ENCODE assay signal across 8 mouse cellular contexts in the genomic region with DNA sequence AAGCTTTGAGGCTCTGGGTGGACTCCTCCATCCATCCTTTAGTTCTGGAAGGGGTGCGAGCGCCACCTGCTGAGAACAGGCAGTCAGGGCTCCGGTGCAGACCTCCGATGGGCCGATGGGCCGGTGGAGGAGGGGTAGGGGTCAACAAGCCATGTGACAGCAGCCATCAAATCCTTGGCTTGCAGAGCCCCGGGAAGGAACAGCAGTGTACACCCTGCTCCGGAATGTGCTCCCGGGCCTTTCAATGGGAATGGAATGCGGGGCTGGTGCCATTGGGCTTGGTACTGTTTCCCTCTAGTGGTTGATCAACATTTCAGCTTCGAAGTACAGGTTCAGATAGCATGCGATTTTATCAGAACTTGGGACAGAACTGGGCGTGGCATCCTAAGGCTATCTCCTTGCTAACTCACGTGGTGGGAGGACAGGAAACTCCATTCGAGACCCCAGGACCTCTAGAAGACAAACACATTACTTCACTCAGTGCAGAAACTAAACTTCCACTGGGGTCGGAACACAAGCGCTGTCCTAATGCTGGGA.
A peak's percentile ranks its signal among the peaks of the same experiment; 100 is the strongest.
DNase-seq lines count a peak whose midpoint lies in the region; ATAC-seq and TF ChIP-seq lines count a peak whose summit lies in the region.

No protein-coding gene starts in this region.

- H3K9ac ChIP-seq in ES-Bruce4 (ENCODE audit: low read depth, poor library complexity, severe bottlenecking) = no peak overlapping the region
- H3K9ac ChIP-seq in forebrain, embryonic 15.5 days (replicated peaks) = peak overlapping the region; percentile 48; the same call in 1 of the 2 replicates

- no peaks in the 10 kb centered on the region for H3K36me3 ChIP-seq in ES-Bruce4 (ENCODE audit: control insufficient read depth, insufficient read depth, low read length, poor library complexity, severe bottlenecking)
- H3K36me3 ChIP-seq in forebrain, embryonic 15.5 days = no peaks in the 10 kb centered on the region
- H3K36me3 ChIP-seq in thymus, adult 2 months (ENCODE audit: control insufficient read depth, insufficient read depth, low read length) = no peaks in the 10 kb centered on the region

- peak overlapping the region; percentile 18; the same call in 1 of the 2 replicates for H3K27ac ChIP-seq in ES-Bruce4 (ENCODE audit: insufficient read depth, low read length)
- no peak overlapping the region for H3K27ac ChIP-seq in forebrain, embryonic 15.5 days (replicated peaks)
- no peak overlapping the region for H3K27ac ChIP-seq in thymus, adult 2 months (ENCODE audit: control insufficient read depth, insufficient read depth, low read length)

- peak overlapping the region; percentile 72 for H3K4me2 ChIP-seq in forebrain, embryonic 15.5 days (replicated peaks)

- peak; percentile 76 for TF ChIP-seq CTCF in ES-Bruce4 (IDR thresholded peaks at IDR 0.05; ENCODE audit: low read depth, low read length)
- TF ChIP-seq CTCF in thymus, adult 2 months (IDR thresholded peaks at IDR 0.05; ENCODE audit: borderline replicate concordance, control insufficient read depth, extremely low read depth, insufficient read depth, low read length, poor library complexity) = peak; percentile 78; the same call in 1 of the 2 replicates

- no peaks in the 10 kb centered on the region for H3K4me1 ChIP-seq in ES-Bruce4 (ENCODE audit: control insufficient read depth, insufficient read depth, low read length)
- peaks cover 7% of the 10 kb centered on the region for H3K4me1 ChIP-seq in forebrain, embryonic 15.5 days
- no peaks in the 10 kb centered on the region for H3K4me1 ChIP-seq in thymus, adult 2 months (replicated peaks; ENCODE audit: control insufficient read depth, insufficient read depth, low read length)

- no peaks in the 10 kb centered on the region for H3K27me3 ChIP-seq in ES-Bruce4 (ENCODE audit: control insufficient read depth, insufficient read depth, low read length, poor library complexity, severe bottlenecking)
- no peaks in the 10 kb centered on the region for H3K27me3 ChIP-seq in forebrain, embryonic 15.5 days
- H3K27me3 ChIP-seq in thymus, adult 2 months (ENCODE audit: control insufficient read depth, insufficient read depth, low read length) = no peaks in the 10 kb centered on the region

- TF ChIP-seq EP300 in ES-Bruce4 (IDR thresholded peaks at IDR 0.05; ENCODE audit: insufficient read depth, low read depth, low read length) = peak; percentile 83

- ATAC-seq in forebrain, embryonic 15.5 days (replicated peaks) = peak; percentile 90

- H3K9me3 ChIP-seq in ES-Bruce4 (replicated peaks; ENCODE audit: control insufficient read depth, insufficient read depth, low read length, poor library complexity, severe bottlenecking) = no peaks in the 10 kb centered on the region
- no peaks in the 10 kb centered on the region for H3K9me3 ChIP-seq in forebrain, embryonic 15.5 days

- no peak for TF ChIP-seq POLR2A in ES-Bruce4 (IDR thresholded peaks at IDR 0.05; ENCODE audit: insufficient read depth, low read length)
- no peak for TF ChIP-seq POLR2A in thymus, adult 2 months (IDR thresholded peaks at IDR 0.05; ENCODE audit: control insufficient read depth, extremely low read depth, insufficient read depth, low read length, poor library complexity)

- no peak overlapping the region for H3K4me3 ChIP-seq in ES-Bruce4 (ENCODE audit: low read depth, low read length)
- H3K4me3 ChIP-seq in forebrain, embryonic 15.5 days = peak overlapping the region; percentile 40
- peak overlapping the region; percentile 44 for H3K4me3 ChIP-seq in thymus, adult 2 months (ENCODE audit: control insufficient read depth, insufficient read depth, low read length)

- DNase-seq in c-Kit-positive CD71-positive TER-119-positive erythroid progenitor cells, embryonic 14.5 days (ENCODE audit: low spot score) = peak; percentile 64
- DNase-seq in heart, postnatal 25 days (ENCODE audit: low spot score) = peak; percentile 96
- DNase-seq in layer of hippocampus, adult 18-20 months (ENCODE audit: low spot score in 2 of 2) = peak; percentile 69 to 84
- DNase-seq in lung, adult 18-20 months = peak; percentile 98 to 99
- DNase-seq in ovary, adult 18-20 months (ENCODE audit: low spot score) = peak; percentile 89
- peak; percentile 68 for DNase-seq in thymus, adult 2 months

- intact Hi-C loops in heart, postnatal 25 days (cut with DNase I) = loop anchor here (1.0 to 5.0 kb wide), 3 partner anchors 140 to 237 kb away; no protein-coding TSS in a partner anchor

- 15% methylated on average over 17 of the region's 17 CpGs for whole genome bisulfite sequencing in forebrain, embryonic 15.5 days
- 10% methylated on average over 17 of the region's 17 CpGs for WGBS in thymus, adult 2 months
